Mouse (Mus musculus) megakaryocyte, embryonic 14.5 days (primary cell): ENCODE data around the gene Naa15. TPM values are rescaled to one million over a fixed set of nuclear protein-coding genes. Genes with fewer than 3 reads are reported as not detected.
A peak's percentile ranks its signal among the peaks of the same experiment; 100 is the strongest.

ENCODE experiments used
- H3K27me3 ChIP-seq: replicated peaks from 2 replicates; pipeline ENCODE3; 2012; ENCODE audit warnings: inconsistent platforms
- H3K36me3 ChIP-seq: replicated peaks from 2 replicates; pipeline ENCODE3; 2012; ENCODE audit warnings: low read length, inconsistent platforms, mixed read lengths
- H3K4me1 ChIP-seq: 2 replicates; pipeline ENCODE4 v1.6.1; 2012; ENCODE audit warnings: inconsistent platforms
- H3K4me3 ChIP-seq: replicated peaks from 2 replicates; pipeline ENCODE3; 2012; ENCODE audit warnings: moderate library complexity, mild to moderate bottlenecking, inconsistent platforms
- H3K9me3 ChIP-seq: 2 replicates; pipeline ENCODE4 v1.6.1; 2012; ENCODE audit warnings: inconsistent platforms
- FLI1 ChIP-seq: IDR thresholded peaks from 2 replicates; pipeline ENCODE4 v1.6.1; 2012; ENCODE audit warnings: low read length, inconsistent platforms, mixed read lengths
- GATA1 ChIP-seq: IDR thresholded peaks from 3 replicates; pipeline ENCODE4 v1.6.1; 2012; ENCODE audit warnings: mixed read lengths, low read length, inconsistent platforms, borderline replicate concordance
- polyA plus RNA-seq: library from polyadenylated mRNA; stranded (reverse); fragments of >175 nt; gene quantifications from 2 replicates; pipeline ENCODE4 v1.2.3, GENCODE M21; 2012; ENCODE audit warnings: low replicate concordance; ENCODE audit not compliant: insufficient read depth

The Naa15 gene
- polyA plus RNA-seq, 1 experiment = 10.5 TPM

DNA sequence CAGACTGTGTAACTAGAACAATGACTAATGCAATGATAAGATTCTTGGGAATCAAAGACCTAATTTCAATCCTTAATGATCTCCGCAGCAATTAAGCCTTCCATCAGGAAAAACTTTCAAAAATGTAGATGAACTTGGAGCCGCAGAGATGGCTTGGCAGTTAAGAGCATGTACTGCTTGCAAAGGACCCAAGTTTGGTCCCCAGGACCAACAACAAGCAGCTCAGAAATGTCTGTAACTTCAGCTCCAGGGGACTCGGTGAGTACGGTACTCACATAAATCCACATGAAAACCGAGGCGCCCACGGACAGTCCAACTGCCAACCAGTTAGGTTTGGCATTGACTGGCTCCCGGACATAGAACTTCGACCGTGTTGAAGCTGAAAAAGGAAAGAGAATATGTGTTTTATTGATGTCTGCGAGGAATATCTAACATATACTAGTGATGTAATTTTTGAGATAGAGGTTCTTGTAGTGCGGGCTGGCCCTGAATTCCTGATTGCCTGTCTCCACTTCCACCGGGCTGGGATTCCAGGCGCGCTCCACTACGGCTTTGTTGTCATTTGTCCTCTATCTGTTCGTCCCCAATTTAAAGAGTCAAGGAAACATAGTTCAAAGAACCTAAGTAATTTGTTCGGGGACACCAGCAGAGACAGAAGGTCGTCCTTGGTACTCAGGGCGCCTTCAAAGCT, 6.9 kb upstream of the Naa15 start:
- Histone ChIP-seq H3K36me3 (peaks cover 39% of the 10 kb centered on the region), H3K9me3 (no peaks in the 10 kb centered on the region), H3K27me3 (no peaks in the 10 kb centered on the region), H3K4me3 (peak overlapping the region; percentile 98), H3K4me1 (peaks cover 29% of the 10 kb centered on the region)
- TF ChIP-seq GATA1 (no peak), FLI1 (no peak)

- Histone ChIP-seq H3K4me3 (peak within 1 kb of the TSS; percentile 98), H3K9me3 (no peaks in the 10 kb centered on the region), H3K4me1 (peaks cover 36% of the 10 kb centered on the region), H3K27me3 (no peaks in the 10 kb centered on the region), H3K36me3 (peaks cover 32% of the 10 kb centered on the region)
- TF ChIP-seq FLI1 (no peak), GATA1 (no peak)
These were observed 6.3 kb upstream of the Naa15 start, which contains the start of gene Ndufc1 for GRCm38 (mm10) chr3:51408561-51409183. Gene Ndufc1, minus strand, starts transcription at chr3:51408988.

DNA sequence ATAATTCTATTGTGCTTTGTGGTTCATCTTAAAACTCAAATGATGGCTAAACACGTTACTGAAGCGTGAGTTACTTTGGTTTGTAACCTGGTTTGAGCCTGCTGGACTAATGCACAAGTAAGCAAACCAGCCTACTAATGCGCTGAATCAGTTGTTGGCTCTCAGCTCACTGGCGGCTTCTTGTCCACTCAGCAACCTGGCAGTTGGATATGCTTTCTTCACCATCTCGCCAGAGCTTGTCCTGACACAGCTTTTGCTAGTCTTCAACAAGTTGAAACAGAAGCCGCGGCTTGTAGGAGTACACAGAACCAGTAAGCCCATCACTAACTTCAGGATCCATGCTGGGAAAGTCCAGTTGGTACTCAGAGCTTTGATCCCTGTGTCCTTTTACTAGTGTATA, 2.5 kb upstream of the Naa15 start:
- Histone ChIP-seq H3K36me3 (no peaks in the 10 kb centered on the region), H3K4me3 (no peak overlapping the region), H3K27me3 (no peaks in the 10 kb centered on the region), H3K9me3 (no peaks in the 10 kb centered on the region), H3K4me1 (peaks cover 46% of the 10 kb centered on the region)
- TF ChIP-seq GATA1 (no peak), FLI1 (no peak)

- peaks cover 46% of the 10 kb centered on the region for H3K4me1 ChIP-seq
These were observed 1.7 kb upstream of the Naa15 start for GRCm38 (mm10) chr3:51413276-51413675.

GRCm38 (mm10) chr3:51416073-51416363, 1.1 kb downstream of the Naa15 start:
- Histone ChIP-seq H3K36me3 (peaks cover 2% of the 10 kb centered on the region), H3K4me3 (peak overlapping the region; percentile 92), H3K4me1 (peaks cover 62% of the 10 kb centered on the region), H3K27me3 (no peaks in the 10 kb centered on the region), H3K9me3 (no peaks in the 10 kb centered on the region)
- TF ChIP-seq FLI1 (no peak), GATA1 (no peak)

More at GRCm38 (mm10) chr3:51413276-51413675, 1.7 kb upstream of the Naa15 start:
- TF ChIP-seq GATA1 = no peak
- no peak for TF ChIP-seq FLI1
- Histone ChIP-seq H3K4me3 (peak overlapping the region; percentile 81), H3K27me3 (no peaks in the 10 kb centered on the region), H3K9me3 (no peaks in the 10 kb centered on the region), H3K36me3 (no peaks in the 10 kb centered on the region)

GRCm38 (mm10) chr3:51416364-51417134, 1.6 kb downstream of the Naa15 start:
- Histone ChIP-seq H3K4me1 (peaks cover 66% of the 10 kb centered on the region), H3K9me3 (no peaks in the 10 kb centered on the region), H3K27me3 (no peaks in the 10 kb centered on the region), H3K36me3 (peaks cover 2% of the 10 kb centered on the region), H3K4me3 (peak overlapping the region; percentile 92)
- TF ChIP-seq FLI1 = no peak
- TF ChIP-seq GATA1 = no peak

GRCm38 (mm10) chr3:51417135-51417458, 2.1 kb downstream of the Naa15 start:
- H3K4me1 ChIP-seq = peaks cover 72% of the 10 kb centered on the region
- H3K4me3 ChIP-seq = peak overlapping the region; percentile 92
- peaks cover 2% of the 10 kb centered on the region for H3K36me3 ChIP-seq
- TF ChIP-seq GATA1 = no peak
- no peak for TF ChIP-seq FLI1
- no peaks in the 10 kb centered on the region for H3K9me3 ChIP-seq
- H3K27me3 ChIP-seq = no peaks in the 10 kb centered on the region

DNA sequence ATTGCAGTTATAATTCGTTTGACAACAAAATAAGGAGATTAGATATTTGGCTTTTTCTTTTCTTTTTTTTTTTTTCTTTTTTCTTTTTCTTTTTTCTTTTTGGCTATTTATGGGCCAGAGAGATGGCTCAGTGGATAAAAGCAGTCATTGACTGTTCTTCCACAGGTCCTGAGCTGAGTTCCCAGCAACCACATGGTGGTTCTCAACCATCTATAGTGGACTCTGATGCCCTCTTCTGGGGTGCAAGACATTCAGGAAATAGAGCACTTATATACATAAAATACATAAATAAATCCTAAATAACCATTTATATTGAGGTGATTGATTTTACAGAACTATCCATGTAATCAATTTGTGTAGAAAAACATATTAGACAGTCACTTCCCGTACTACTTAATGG, 2.5 kb downstream of the Naa15 start:
- Histone ChIP-seq H3K4me1 (peaks cover 72% of the 10 kb centered on the region), H3K27me3 (no peaks in the 10 kb centered on the region), H3K9me3 (no peaks in the 10 kb centered on the region), H3K36me3 (peaks cover 2% of the 10 kb centered on the region), H3K4me3 (peak overlapping the region; percentile 92)
- no peak for TF ChIP-seq FLI1
- TF ChIP-seq GATA1 = no peak

DNA sequence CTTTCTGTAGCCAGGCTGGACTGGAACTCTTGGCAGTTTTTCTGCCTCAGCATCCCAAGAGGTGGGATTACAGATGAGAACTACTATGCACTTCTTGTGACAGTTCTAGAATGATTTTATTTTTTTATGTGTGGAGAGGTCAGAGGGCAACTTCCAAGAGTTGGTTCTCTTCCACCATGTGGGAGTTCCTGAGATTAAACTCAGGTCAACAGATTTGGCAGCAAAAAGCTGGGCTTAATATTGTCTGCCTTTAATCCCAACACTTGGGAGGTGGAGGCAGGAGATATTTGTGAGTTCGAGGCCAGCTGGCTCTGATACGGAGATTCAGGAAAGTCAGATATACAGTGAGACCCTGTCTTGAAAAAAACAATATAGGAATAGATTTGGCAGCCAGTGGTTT, 3.0 kb downstream of the Naa15 start:
- peaks cover 72% of the 10 kb centered on the region for H3K4me1 ChIP-seq
- H3K36me3 ChIP-seq = peaks cover 2% of the 10 kb centered on the region
- no peaks in the 10 kb centered on the region for H3K9me3 ChIP-seq
- H3K27me3 ChIP-seq = no peaks in the 10 kb centered on the region
- peak overlapping the region; percentile 23 for H3K4me3 ChIP-seq
- TF ChIP-seq GATA1 = no peak
- no peak for TF ChIP-seq FLI1

DNA sequence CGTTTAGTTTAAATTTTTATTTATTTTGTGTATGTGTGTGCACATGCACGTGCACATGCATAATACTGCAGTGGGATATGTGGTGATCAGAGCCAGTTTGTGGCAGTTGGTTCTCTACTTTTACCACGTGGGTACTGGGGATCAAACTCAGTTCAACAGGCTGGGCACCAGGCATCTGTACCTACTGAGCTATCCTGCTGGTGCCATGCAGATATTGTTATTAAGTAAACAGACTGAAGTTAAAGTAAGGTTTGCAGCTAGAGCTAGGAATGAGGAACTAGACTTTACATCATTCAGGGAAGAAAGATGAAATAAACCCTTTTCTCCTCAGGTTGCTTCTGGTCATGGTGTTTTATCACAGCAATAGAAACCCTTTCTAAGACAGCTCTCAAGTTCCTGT, 7.0 kb downstream of the Naa15 start:
- no peak for TF ChIP-seq FLI1
- TF ChIP-seq GATA1 = no peak
- H3K4me3 ChIP-seq = no peak overlapping the region
- H3K36me3 ChIP-seq = peaks cover 6% of the 10 kb centered on the region
- H3K9me3 ChIP-seq = no peaks in the 10 kb centered on the region
- H3K4me1 ChIP-seq = peaks cover 63% of the 10 kb centered on the region
- no peaks in the 10 kb centered on the region for H3K27me3 ChIP-seq
